Mouse (Mus musculus) lung, postnatal 14 days (tissue): ENCODE data around the gene Rmi1.
"Not testable (repeated sequence)": the region's sequence is repeated elsewhere in the genome, so short reads cannot be mapped to it uniquely, and the experiment has no call there.

Experiments
- DNase-seq: peaks from one replicate; pipeline ENCODE4 v3.0.0; 2021

Rmi1 gene

DNA sequence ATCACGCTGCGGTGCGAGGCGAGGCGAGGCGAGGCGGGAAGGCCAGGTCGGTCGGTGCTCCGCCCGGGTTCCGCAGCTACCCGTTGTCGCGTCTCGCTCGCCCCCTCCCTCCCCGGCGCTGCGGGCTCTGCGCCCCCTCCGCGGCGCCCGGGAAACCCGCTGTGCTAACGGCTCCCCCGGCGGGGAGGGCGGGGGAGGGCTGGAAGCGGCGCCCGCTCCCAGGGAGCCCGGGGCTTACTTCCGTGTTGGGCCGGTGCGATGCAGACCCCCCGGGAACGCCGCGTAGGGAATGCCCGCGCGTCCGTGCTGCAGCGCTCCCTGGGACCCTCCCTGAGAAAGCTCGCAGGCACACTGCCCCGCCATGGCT, 679 bp downstream of the Rmi1 start:
- peak; percentile 84 for DNase-seq

- not testable (repeated sequence) for DNase-seq
Measured at GRCm38 (mm10) chr13:58403243-58403642, 1.2 kb downstream of the Rmi1 start, which contains the start of gene Hnrnpk. Gene Hnrnpk, minus strand, starts transcription at chr13:58403343.

DNA sequence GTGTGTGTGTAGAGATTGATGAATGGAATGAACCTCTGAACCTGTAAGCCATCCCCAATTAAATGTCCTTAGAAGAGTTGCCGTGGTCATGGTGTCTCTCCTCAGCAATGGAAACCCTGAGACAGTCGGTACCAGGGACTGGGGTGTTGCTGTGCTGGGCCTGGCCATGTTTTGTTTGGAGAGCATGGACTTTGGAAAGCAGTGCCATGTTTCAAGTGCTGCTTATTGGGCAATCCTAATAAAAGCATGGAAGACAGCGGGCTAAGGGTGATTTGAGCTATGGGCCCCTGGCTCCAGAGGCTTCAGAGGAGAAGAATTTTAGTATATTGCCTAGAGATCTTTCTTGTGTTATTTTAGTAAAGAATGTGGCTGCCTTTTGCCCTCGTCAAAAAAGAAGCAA, 9.0 kb downstream of the Rmi1 start:
- DNase-seq, result no peak

DNA sequence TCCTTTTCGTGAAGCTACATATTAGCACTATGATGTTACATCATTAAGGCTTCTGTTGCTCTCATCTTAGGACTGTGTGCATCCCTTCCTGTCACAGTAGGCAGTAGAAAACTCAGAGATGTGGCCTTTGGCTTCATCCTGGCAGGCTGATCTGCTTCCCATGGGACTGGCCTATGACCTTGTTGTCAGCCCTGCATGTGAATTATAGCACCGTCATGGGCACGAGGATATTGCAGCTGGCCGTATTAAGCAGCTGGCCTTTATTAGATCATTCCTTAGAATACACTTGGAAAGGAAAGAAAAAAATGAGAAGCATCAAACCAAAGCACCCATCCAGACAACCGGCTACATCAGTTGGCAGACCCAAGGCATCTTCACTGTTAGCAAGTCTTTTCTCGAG, 13.3 kb downstream of the Rmi1 start:
- no peak for DNase-seq

DNA sequence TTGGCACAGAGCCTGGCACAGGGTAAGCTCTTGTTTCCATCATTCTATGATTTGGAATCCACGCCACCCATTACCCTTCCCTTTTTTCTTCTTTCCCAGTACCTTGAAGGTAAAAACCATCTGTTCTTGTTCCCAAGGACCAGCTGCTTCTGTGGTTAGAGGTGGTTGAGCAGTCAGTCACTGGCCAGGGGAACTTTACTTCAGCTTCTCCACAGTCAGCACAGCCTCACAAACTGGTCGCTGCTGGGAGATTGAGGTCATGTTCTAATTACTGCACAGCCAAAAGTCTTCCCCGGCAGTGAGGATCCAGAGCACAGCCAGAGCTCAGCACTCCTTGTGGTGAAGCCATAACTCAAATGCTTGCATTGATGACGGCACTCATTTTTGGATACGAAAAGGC, 13.8 kb downstream of the Rmi1 start:
- DNase-seq, result no peak

GRCm38 (mm10) chr13:58418656-58419055, 16.6 kb downstream of the Rmi1 start:
- DNase-seq, result no peak

- no peak for DNase-seq
Measured at GRCm38 (mm10) chr13:58419266-58419665, 17.2 kb downstream of the Rmi1 start.

GRCm38 (mm10) chr13:58421026-58421425, 19.0 kb downstream of the Rmi1 start:
- DNase-seq, result no peak

DNA sequence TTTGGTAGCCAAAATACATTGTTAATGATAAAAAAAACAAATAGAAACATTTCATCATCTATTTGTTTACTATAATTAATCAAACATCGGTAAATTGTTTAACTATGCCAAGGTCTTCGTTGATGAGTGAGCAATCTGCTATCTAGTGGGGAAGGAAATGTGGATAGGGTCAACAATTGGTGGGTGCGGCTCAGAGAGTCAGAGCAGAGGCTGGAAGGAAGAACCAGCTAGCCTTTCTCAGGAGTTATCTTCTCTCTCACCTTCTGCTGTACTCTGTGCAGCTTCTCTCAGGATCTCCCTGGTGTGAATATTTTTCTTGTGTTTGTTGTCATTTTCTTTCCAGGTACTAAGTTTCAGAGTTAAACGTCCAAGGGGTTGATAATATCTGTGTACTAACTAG, 20.2 kb downstream of the Rmi1 start:
- no peak for DNase-seq

- no peak for DNase-seq
Measured at GRCm38 (mm10) chr13:58423061-58423660, 21.1 kb downstream of the Rmi1 start.

DNA sequence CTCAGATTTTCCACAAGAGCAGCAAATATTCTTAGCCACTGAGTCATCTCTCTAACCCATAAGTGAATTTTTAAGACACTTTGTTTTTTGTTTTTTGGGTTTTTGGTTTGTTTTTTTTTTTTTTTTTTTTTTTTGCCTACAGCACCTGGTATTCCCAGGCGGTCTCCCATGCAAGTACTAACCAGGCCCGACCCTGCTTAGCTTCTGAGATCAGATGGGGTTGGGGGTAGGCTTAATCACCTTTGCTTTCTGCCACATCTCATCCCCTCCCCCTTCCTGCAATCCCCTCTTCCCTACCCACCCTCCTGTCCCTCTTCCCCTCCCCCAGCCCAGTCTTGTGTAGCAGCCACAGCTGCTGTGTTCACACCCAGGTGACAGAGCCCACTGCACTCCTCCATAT, 37.7 kb downstream of the Rmi1 start:
- DNase-seq, result no peak

DNA sequence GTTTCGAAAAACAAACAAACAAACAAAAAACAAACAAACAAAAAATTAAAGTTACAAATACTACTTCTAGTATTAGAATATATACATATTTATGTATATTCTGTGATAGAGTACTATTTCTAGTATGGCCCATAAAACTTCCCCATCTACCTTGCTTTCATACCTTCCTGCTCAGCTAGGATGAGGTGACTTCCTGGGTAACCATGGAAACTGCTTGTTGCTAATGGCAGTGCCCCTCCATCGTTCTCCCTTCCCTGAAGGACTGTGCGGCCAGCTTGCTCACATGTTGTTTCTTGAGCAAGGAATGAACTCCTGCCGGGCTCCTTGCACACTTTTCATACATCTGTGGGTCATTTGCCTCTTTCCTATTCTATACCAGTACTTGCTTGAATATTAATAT, 41.3 kb downstream of the Rmi1 start:
- no peak for DNase-seq

GRCm38 (mm10) chr13:58443787-58444186, 41.7 kb downstream of the Rmi1 start:
- DNase-seq, result peak; percentile 28

GRCm38 (mm10) chr13:58446541-58446940, 44.5 kb downstream of the Rmi1 start:
- no peak for DNase-seq

- DNase-seq, result no peak
Measured at GRCm38 (mm10) chr13:58450459-58451182, 48.6 kb downstream of the Rmi1 start.

- no peak for DNase-seq
Measured at GRCm38 (mm10) chr13:58452246-58452645, 50.2 kb downstream of the Rmi1 start.

DNA sequence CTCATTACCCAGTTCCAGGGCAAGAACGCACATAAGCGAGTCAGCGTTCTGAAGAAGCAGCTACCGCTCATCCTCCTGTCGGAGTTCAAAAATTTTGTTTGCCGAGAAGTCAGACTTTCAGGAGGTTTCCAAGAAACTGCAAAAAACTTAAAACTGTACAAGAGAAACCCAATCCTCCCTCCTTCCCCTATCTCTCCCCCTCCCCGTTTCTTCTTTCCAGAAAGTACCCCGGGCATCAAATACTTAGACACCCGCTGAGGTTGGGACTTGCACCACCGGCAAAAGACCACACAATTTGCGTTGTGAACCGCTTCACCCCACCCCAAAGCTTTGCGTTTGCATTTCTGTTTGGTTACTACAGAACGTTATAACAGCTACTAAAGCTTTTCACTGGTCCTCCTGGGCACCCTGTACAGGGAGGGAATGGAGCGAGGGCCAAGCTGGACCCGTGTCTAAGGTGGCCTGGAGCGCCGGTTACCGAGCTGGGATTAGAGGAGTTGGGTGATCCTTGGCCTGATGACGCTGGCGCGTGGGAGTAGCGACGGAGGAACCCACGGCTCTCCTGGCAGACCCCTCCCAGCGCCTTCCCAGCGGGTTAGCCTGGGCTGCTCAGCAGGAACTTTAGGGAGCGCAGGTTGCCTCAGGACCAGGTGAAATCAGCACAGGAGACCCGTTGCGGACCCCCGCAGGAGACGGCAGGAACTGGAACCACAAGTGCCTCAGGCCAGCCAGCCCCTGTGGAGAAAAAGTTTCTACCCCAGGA, 50.8 kb downstream of the Rmi1 start:
- DNase-seq, result peak; percentile 25

DNA sequence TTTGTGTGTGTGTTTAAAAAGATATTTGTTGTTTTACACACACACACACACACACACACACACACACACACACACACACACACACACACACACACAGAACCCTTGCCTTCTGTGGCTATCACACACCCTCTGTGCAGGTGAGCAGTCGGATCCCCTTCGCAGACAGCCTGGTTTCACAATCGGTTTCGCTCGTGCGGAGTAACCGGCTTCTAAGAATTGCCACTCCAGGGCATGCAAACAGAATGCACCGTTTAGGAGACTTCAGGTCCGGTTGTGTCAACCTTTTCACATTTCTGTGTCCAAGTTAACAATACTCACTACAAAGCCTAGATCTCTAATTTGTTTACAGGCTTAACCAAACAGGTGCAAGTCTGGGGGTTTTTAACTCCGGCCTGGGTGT, 51.5 kb downstream of the Rmi1 start:
- DNase-seq, result no peak

DNA sequence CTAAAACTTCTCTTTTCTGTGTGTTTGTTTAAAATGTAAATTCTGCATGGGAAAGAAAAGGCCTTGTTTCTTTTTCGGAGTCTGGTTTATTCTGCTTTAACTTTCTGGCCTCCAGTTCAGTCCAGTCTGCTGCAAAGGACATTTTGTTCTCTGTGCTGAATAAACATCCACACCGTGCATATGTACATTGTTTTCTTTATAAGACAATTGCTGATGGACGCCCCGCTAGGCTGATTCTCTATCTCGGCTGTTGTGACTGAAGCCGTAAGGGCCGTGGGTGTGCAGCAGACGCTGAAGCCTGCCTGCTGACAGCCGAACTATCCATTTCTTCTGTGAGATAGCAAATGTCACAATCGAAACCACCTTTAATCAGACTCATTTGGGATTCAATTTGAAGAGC, 54.5 kb downstream of the Rmi1 start:
- DNase-seq, result peak; percentile 18

GRCm38 (mm10) chr13:58458811-58459210, 56.8 kb downstream of the Rmi1 start:
- DNase-seq, result not testable (repeated sequence)
